Mouse (Mus musculus) erythroblast, embryonic 14.5 days (primary cell): ENCODE data around the gene Icam5. TPM values are rescaled to one million over a fixed set of nuclear protein-coding genes. Genes with fewer than 3 reads are reported as not detected.
"Not testable (repeated sequence)": the region's sequence is repeated elsewhere in the genome, so short reads cannot be mapped to it uniquely, and the experiment has no call there.

Experiments
- H3K27me3 ChIP-seq: 2 replicates; pipeline ENCODE4 v1.6.1; 2012; ENCODE audit warnings: inconsistent platforms; ENCODE audit not compliant: control insufficient read depth
- H3K36me3 ChIP-seq: 2 replicates; pipeline ENCODE4 v1.6.1; 2012; ENCODE audit warnings: mild to moderate bottlenecking, inconsistent platforms; ENCODE audit not compliant: control insufficient read depth
- H3K4me1 ChIP-seq: 2 replicates; pipeline ENCODE4 v1.6.1; 2012; ENCODE audit warnings: inconsistent platforms; ENCODE audit not compliant: control insufficient read depth
- H3K4me3 ChIP-seq: replicated peaks from 2 replicates; pipeline ENCODE3; 2012; ENCODE audit warnings: moderate library complexity, mild to moderate bottlenecking, inconsistent platforms
- H3K9me3 ChIP-seq: 2 replicates; pipeline ENCODE4 v1.6.1; 2012; ENCODE audit warnings: low read length, inconsistent platforms, mixed read lengths; ENCODE audit not compliant: control insufficient read depth
- GATA1 ChIP-seq: IDR thresholded peaks from 2 replicates; pipeline ENCODE4 v1.6.1; 2012; ENCODE audit warnings: low read length, inconsistent platforms, mixed read lengths
- TAL1 ChIP-seq: IDR thresholded peaks from 3 replicates; pipeline ENCODE4 v1.6.1; 2012; ENCODE audit warnings: low read length, inconsistent platforms, mixed read lengths
- polyA plus RNA-seq: library from polyadenylated mRNA; stranded (reverse); fragments of >175 nt; gene quantifications from 2 replicates; pipeline ENCODE4 v1.2.3, GENCODE M21; 2012

Icam5 gene
- polyA plus RNA-seq, 1 experiment = 0.86 TPM

DNA sequence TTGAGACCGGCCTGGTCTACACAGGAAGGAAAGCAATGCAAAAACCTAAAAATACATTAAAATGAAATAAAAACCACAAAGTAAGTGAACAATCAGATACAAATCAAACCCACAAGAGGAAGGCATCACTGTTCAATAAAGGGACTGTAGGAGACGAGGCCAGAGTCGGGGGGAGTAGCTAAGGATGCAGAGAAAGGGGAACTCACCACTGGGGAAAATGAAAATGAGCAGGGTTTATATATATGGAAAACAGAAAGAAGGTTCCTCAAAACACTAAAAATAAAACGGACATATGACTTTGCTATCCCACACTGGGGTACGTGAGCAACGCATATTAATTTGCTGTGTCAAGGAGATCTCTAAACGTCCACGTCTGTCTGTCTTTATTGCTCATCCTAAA lies 34.8 kb upstream of the Icam5 start:
- no peak overlapping the region for H3K4me3 ChIP-seq
- no peaks in the 10 kb centered on the region for H3K27me3 ChIP-seq
- no peaks in the 10 kb centered on the region for H3K9me3 ChIP-seq
- H3K4me1 ChIP-seq = peaks cover 36% of the 10 kb centered on the region
- TF ChIP-seq TAL1 (no peak), GATA1 (no peak)
- no peaks in the 10 kb centered on the region for H3K36me3 ChIP-seq

DNA sequence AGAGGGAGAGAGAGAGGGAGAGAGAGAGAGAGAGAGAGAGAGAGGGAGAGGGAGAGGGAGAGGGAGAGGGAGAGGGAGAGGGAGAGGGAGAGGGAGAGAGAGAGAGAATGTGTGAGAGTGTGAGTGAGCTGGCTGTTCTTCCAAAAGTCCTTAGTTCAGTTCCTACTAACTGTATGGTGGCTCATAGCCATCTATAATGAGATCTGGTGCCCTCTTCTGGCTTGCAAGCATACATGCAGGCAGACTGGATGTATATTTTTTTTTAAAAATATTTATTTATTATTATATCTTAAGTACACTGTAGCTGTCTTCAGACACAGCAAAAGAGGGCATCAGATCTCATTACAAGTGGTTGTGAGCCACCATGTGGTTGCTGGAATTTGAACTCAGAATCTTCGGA lies 33.5 kb upstream of the Icam5 start:
- H3K27me3 ChIP-seq, H3K4me3 ChIP-seq, H3K36me3 ChIP-seq, H3K9me3 ChIP-seq: not testable (repeated sequence)
- peaks cover 43% of the 10 kb centered on the region for H3K4me1 ChIP-seq

DNA sequence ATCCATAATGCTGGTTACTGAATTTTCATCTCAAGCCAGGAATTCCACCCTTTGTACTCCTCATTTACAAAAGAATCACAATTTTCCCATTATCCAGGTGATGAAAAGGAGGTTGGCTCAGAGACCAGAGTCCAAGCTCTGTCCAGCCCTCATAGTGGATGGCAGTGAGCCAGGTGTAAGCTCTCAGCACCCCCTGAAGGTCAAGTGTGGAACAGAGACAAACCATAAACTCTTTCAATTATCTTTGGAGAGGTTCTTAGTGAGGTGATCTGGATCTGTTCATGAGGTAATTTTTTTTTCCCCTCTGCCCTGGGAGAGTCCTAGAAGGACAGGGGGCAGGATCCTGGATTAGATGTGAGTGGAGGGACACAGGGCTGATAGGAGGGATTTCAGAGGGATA lies 31.1 kb upstream of the Icam5 start:
- Histone ChIP-seq H3K27me3 (no peaks in the 10 kb centered on the region), H3K9me3 (no peaks in the 10 kb centered on the region), H3K4me1 (peaks cover 59% of the 10 kb centered on the region), H3K36me3 (peaks cover 15% of the 10 kb centered on the region), H3K4me3 (no peak overlapping the region)
- TF ChIP-seq TAL1 = no peak
- TF ChIP-seq GATA1 = no peak

DNA sequence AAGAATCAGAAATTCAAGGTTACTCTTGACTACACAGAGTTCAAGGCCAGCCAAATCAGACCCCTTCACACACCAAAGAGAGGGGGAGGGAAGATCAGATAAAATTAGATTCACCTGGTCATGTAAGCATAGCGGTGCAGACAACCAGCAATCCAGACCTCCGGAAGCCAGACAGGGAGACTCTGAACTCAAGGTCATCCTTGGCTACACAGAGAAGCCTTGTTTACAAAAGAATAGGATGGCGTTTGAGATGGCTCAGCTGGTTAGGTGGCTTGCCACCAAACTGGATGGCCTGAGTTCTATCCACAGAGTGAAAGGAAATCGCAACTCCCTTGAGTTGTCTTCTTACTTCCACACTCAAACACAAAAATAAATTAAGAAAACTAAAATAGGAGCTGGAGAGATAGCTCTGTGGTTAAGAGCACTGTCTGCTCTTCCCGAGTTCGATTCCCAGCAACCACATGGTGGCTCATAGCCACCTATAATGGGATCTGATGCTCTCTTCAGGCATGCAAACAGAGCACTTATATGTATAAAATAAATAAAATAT lies 30.1 kb upstream of the Icam5 start:
- Histone ChIP-seq H3K9me3 (no peaks in the 10 kb centered on the region), H3K27me3 (no peaks in the 10 kb centered on the region), H3K4me1 (peaks cover 62% of the 10 kb centered on the region), H3K36me3 (peaks cover 23% of the 10 kb centered on the region), H3K4me3 (peak overlapping the region; percentile 87)
- TF ChIP-seq GATA1 (no peak), TAL1 (no peak)

DNA sequence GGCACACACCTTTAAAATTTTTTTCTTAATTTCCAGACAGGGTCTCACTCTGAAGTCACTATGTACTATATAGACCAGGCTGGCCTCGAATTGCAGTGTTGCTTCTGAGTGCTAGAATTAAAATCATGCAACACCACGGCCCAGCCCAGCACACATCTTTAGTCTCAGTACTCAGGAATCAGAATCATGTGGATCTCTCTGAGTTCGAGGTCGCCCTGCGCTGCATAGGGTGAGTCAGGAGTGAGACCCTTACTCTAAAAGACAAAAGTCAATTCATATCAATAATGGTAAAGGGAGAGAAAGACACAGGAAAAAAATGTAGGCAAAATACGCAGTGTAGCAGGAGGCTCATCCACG lies 29.6 kb upstream of the Icam5 start:
- H3K27me3 ChIP-seq = no peaks in the 10 kb centered on the region
- H3K36me3 ChIP-seq = peaks cover 28% of the 10 kb centered on the region
- H3K9me3 ChIP-seq = no peaks in the 10 kb centered on the region
- peak overlapping the region; percentile 87 for H3K4me3 ChIP-seq
- H3K4me1 ChIP-seq = peaks cover 59% of the 10 kb centered on the region
- TF ChIP-seq TAL1 (no peak), GATA1 (no peak)

DNA sequence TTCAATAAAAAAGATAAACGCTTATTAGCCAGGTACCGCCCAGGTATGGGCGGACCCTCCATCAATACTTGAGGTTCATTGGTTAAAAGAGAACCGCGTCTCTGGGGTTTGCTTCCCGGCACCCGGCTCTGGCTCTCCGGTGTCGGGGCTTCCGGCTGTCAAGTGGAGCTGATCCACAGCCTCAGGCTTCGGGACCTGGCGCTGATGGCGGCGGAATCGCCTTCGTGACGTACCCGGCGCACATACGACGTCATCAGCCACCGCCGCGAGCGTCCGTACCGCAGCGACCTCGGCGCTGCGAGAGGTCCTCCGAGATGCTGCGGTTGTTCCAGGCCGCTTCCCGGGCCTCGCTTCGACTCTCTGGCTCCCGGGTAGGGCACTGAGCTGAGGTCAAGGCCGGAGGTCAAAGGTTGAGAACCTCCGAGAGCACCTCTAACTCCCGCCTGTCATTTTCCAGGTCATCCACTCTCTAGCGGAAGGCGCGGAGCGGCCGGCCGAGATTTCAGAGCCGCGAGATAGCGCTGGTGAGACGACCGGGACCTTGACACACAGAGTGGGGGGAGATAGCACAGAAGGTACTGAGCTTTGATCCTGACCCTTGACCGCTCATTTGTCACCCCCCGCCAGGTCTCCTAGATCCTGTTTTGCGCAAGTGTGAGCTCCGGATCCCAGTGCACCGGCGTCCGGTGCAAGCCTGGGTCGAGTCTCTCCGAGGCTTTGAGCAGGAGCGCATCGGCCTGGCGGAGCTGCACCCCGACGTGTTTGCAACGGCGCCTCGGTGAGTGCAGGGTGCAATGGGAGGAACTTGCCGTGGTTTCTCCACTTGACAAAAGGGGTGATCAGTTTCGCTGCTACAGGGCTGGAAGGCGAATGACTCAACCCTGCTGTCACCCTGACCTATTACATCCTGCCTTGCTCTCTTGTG lies 29.0 kb upstream of the Icam5 start, which contains the start of gene Mrpl4:
Gene Mrpl4, plus strand, starts transcription at position 112 of the 925 bp plus-strand sequence.
- Histone ChIP-seq H3K4me1 (peaks cover 55% of the 10 kb centered on the region), H3K4me3 (peak within 1 kb of the TSS; percentile 87), H3K27me3 (no peaks in the 10 kb centered on the region), H3K9me3 (no peaks in the 10 kb centered on the region), H3K36me3 (peaks cover 35% of the 10 kb centered on the region)
- TF ChIP-seq TAL1 = no peak
- TF ChIP-seq GATA1 = no peak

DNA sequence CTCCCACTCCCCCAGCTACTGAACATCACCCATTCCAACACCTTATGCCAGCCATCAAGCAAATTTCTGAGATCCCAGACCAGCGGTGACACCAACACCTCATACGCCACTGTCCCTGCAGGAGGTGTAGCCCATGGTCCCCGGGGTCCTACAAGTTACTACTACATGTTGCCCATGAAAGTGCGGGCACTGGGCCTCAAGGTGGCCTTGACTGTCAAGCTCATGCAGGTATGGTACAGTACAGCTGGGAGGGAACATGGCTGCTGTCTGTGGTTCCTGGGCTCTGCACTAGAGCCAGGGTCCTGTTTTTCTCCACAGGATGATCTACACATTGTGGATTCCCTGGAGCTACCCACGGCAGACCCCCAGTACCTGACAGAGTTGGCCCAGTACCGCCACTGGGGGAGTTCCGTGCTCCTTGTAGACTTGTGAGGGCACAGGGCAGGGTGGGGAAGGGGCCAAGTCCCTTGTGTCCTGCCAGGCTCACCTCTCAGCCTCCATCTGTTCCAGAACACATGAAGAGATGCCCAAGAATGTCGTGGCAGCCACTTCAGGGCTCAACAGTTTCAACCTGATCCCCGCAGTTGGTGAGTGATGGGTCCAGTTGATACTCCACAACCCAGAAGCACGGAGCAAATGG lies 24.4 kb upstream of the Icam5 start:
- no peaks in the 10 kb centered on the region for H3K9me3 ChIP-seq
- no peaks in the 10 kb centered on the region for H3K27me3 ChIP-seq
- no peak for TF ChIP-seq GATA1
- no peak for TF ChIP-seq TAL1
- no peak overlapping the region for H3K4me3 ChIP-seq
- H3K4me1 ChIP-seq = peaks cover 53% of the 10 kb centered on the region
- H3K36me3 ChIP-seq = peaks cover 49% of the 10 kb centered on the region

DNA sequence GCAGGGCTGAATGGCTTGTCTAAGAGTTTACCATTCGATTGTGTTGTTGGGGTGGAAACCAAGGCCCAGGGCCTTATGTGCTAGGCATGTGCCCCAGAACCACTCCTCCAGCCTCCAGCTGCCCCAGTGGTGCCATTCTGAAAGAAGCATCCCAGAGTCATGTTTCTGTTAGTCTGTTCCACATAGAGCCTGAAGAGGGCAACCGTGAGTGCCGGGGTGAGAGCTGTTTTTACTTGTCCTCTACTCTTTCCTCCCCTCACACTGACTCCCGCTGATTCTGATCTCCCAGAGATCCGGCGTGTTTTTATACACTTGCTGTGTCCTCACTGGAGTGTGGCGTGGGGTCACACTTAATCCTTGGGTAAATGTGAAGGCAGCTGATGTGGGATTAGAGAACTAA lies 23.9 kb upstream of the Icam5 start:
- H3K36me3 ChIP-seq = peaks cover 49% of the 10 kb centered on the region
- no peak for TF ChIP-seq TAL1
- TF ChIP-seq GATA1 = no peak

DNA sequence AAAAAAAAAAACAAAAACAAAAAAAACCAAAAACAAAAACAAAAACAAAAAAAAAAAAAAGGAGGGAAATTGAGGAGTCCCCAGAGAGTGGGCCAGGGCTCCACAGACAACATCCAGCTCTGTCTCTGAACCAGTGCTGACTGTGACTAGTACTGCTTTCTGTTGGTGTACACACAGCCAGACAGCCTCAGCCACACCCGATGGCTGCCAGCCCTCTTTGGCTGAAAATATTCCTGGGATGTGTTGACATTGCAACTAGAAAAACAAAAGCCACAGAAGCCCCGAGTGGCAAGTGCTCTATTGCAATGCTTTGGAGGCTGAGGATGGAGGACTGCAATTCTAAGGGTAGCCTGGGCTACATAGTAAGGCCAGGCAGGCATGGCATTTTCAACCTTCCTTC lies 21.5 kb upstream of the Icam5 start:
- Histone ChIP-seq H3K4me3 (no peak overlapping the region), H3K4me1 (peaks cover 47% of the 10 kb centered on the region), H3K9me3 (peaks cover 2% of the 10 kb centered on the region; the same call in 1 of the 2 replicates), H3K36me3 (peaks cover 38% of the 10 kb centered on the region), H3K27me3 (peaks cover 17% of the 10 kb centered on the region)
- TF ChIP-seq GATA1 = no peak
- TF ChIP-seq TAL1 = no peak

More for the DNA sequence above, 23.9 kb upstream of the Icam5 start:
- Histone ChIP-seq H3K4me3 (no peak overlapping the region), H3K4me1 (peaks cover 57% of the 10 kb centered on the region), H3K27me3 (no peaks in the 10 kb centered on the region), H3K9me3 (no peaks in the 10 kb centered on the region)

DNA sequence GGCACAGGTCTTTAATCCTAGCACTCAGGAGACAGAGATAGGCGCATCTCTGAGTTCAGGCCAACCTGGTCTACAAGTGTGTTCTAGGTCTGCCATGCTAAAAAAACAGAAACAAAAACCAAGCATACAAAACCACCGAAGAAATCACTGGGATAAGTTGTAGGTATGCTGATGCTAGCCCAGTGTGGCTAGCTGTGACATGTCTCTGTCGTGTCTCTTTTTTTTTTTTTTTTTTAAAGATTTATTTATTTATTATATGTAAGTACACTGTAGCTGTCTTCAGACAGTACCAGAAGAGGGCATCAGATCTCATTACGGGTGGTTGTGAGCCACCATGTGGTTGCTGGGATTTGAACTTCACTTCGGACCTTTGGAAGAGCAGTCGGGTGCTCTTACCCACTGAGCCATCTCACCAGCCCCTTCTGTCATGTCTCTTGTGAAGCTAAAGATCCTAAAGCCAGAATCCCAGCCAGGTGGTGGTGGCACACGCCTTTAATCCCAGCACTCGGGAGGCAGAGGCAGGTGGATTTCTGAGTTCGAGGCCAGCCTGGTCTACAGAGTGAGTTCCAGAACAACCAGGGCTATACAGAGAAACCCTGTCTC lies 20.8 kb upstream of the Icam5 start:
- H3K36me3 ChIP-seq = peaks cover 32% of the 10 kb centered on the region
- not testable (repeated sequence) for H3K4me3 ChIP-seq, H3K9me3 ChIP-seq
- peaks cover 24% of the 10 kb centered on the region for H3K27me3 ChIP-seq
- H3K4me1 ChIP-seq = peaks cover 51% of the 10 kb centered on the region
